Mouse (Mus musculus): Measurements from ENCODE around the gene Chrna10. TPM values are rescaled to one million over a fixed set of nuclear protein-coding genes. Genes with fewer than 3 reads are reported as not detected.

Chrna10 gene
- polyA plus RNA-seq, 1 experiment from 2014 or later, result 0.08 TPM

- no peak for ATAC-seq (replicated peaks; ENCODE audit: insufficient number of reproducible peaks, insufficient read depth, low FRiP score, low read depth)
- H3K4me2 ChIP-seq, result no peak overlapping the region
- peaks cover 69% of the 10 kb centered on the region for H3K36me3 ChIP-seq
- H3K4me3 ChIP-seq, result no peak overlapping the region
- H3K27ac ChIP-seq, result no peak overlapping the region
- no peaks in the 10 kb centered on the region for H3K27me3 ChIP-seq
- H3K4me1 ChIP-seq (replicated peaks), result no peaks in the 10 kb centered on the region
- H3K9me3 ChIP-seq (replicated peaks), result no peaks in the 10 kb centered on the region
- H3K9ac ChIP-seq, result no peak overlapping the region
- WGBS, result 84% methylated on average over 8 of the region's 8 CpGs
Measured at GRCm38 (mm10) chr7:102080311-102080710, 36.3 kb downstream of the Chrna10 start.

GRCm38 (mm10) chr7:102078517-102078916 lies 38.1 kb downstream of the Chrna10 start:
- WGBS, result 78% methylated on average over 7 of the region's 7 CpGs
- Histone ChIP-seq H3K9ac (no peak overlapping the region), H3K27ac (no peak overlapping the region), H3K4me2 (no peak overlapping the region), H3K4me1 (replicated peaks) (no peaks in the 10 kb centered on the region), H3K36me3 (peaks cover 83% of the 10 kb centered on the region), H3K9me3 (replicated peaks) (no peaks in the 10 kb centered on the region), H3K4me3 (no peak overlapping the region), H3K27me3 (no peaks in the 10 kb centered on the region)
- no peak for ATAC-seq (replicated peaks; ENCODE audit: insufficient number of reproducible peaks, insufficient read depth, low FRiP score, low read depth)

- no peaks in the 10 kb centered on the region for H3K9me3 ChIP-seq (replicated peaks)
- H3K4me2 ChIP-seq, result no peak overlapping the region
- 82% methylated on average over 7 of the region's 7 CpGs for WGBS
- no peaks in the 10 kb centered on the region for H3K4me1 ChIP-seq (replicated peaks)
- no peak overlapping the region for H3K9ac ChIP-seq
- H3K27ac ChIP-seq, result no peak overlapping the region
- H3K36me3 ChIP-seq, result peaks cover 84% of the 10 kb centered on the region
- no peaks in the 10 kb centered on the region for H3K27me3 ChIP-seq
- no peak overlapping the region for H3K4me3 ChIP-seq
- ATAC-seq (replicated peaks; ENCODE audit: insufficient number of reproducible peaks, insufficient read depth, low FRiP score, low read depth), result no peak
Measured at GRCm38 (mm10) chr7:102076714-102077296, 39.8 kb downstream of the Chrna10 start.

- ATAC-seq (replicated peaks; ENCODE audit: insufficient number of reproducible peaks, insufficient read depth, low FRiP score, low read depth), result no peak
- 66% methylated on average over 6 of the region's 6 CpGs for WGBS
- Histone ChIP-seq H3K27ac (peak overlapping the region; percentile 79; the same call in 1 of the 2 replicates), H3K36me3 (0 out of 2 replicates have a peak, but pooled peaks cover 3% of the 10 kb centered on the region), H3K9ac (peak overlapping the region; percentile 56), H3K4me2 (peak overlapping the region; percentile 73), H3K4me3 (peak overlapping the region; percentile 77), H3K9me3 (replicated peaks) (no peaks in the 10 kb centered on the region), H3K27me3 (no peaks in the 10 kb centered on the region), H3K4me1 (replicated peaks) (peaks cover 15% of the 10 kb centered on the region)
Measured at GRCm38 (mm10) chr7:102066363-102066762, 50.3 kb downstream of the Chrna10 start.

- Histone ChIP-seq H3K4me1 (replicated peaks) (peaks cover 15% of the 10 kb centered on the region), H3K27me3 (no peaks in the 10 kb centered on the region), H3K4me2 (peak within 1 kb of the TSS; percentile 73), H3K4me3 (peak within 1 kb of the TSS; percentile 77), H3K9me3 (replicated peaks) (no peaks in the 10 kb centered on the region), H3K36me3 (no peaks in the 10 kb centered on the region), H3K9ac (peak within 1 kb of the TSS; percentile 74), H3K27ac (peak within 1 kb of the TSS; percentile 79)
- peak; percentile 99 for ATAC-seq (replicated peaks; ENCODE audit: insufficient number of reproducible peaks, insufficient read depth, low FRiP score, low read depth)
- under 1% methylated on average over 56 of the region's 56 CpGs for WGBS
Measured at GRCm38 (mm10) chr7:102065046-102065891, 51.4 kb downstream of the Chrna10 start, which contains the start of the genes Rnf121, Xndc1 and Xntrpc. Gene Rnf121, minus strand, starts transcription at chr7:102065469. Gene Xndc1, plus strand, starts transcription at chr7:102065511. Gene Xntrpc, plus strand, starts transcription at chr7:102065713.

- Histone ChIP-seq H3K4me3 (peak overlapping the region; percentile 77), H3K27me3 (no peaks in the 10 kb centered on the region), H3K4me1 (replicated peaks) (peaks cover 15% of the 10 kb centered on the region), H3K9ac (peak overlapping the region; percentile 74), H3K27ac (peak overlapping the region; percentile 79), H3K4me2 (peak overlapping the region; percentile 73), H3K9me3 (replicated peaks) (no peaks in the 10 kb centered on the region), H3K36me3 (peaks cover under 1% of the 10 kb centered on the region; the same call in 1 of the 2 replicates)
- WGBS, result under 1% methylated on average over 9 of the region's 9 CpGs
- no peak for ATAC-seq (replicated peaks; ENCODE audit: insufficient number of reproducible peaks, insufficient read depth, low FRiP score, low read depth)
Measured at GRCm38 (mm10) chr7:102064655-102065045, 52.0 kb downstream of the Chrna10 start.

GRCm38 (mm10) chr7:102063891-102064290 lies 52.7 kb downstream of the Chrna10 start:
- peak overlapping the region; percentile 77 for H3K4me3 ChIP-seq
- 47% methylated on average over 9 of the region's 9 CpGs for WGBS
- peaks cover 7% of the 10 kb centered on the region; the same call in 1 of the 2 replicates for H3K36me3 ChIP-seq
- no peaks in the 10 kb centered on the region for H3K9me3 ChIP-seq (replicated peaks)
- peak overlapping the region; percentile 73 for H3K4me2 ChIP-seq
- no peak for ATAC-seq (replicated peaks; ENCODE audit: insufficient number of reproducible peaks, insufficient read depth, low FRiP score, low read depth)
- H3K9ac ChIP-seq, result no peak overlapping the region
- H3K27ac ChIP-seq, result no peak overlapping the region
- peaks cover 15% of the 10 kb centered on the region for H3K4me1 ChIP-seq (replicated peaks)
- no peaks in the 10 kb centered on the region for H3K27me3 ChIP-seq

GRCm38 (mm10) chr7:102062203-102062602 lies 54.4 kb downstream of the Chrna10 start:
- Histone ChIP-seq H3K9me3 (replicated peaks) (no peaks in the 10 kb centered on the region), H3K4me1 (replicated peaks) (peaks cover 19% of the 10 kb centered on the region), H3K9ac (no peak overlapping the region), H3K27me3 (no peaks in the 10 kb centered on the region), H3K36me3 (peaks cover 7% of the 10 kb centered on the region; the same call in 1 of the 2 replicates), H3K4me2 (no peak overlapping the region), H3K27ac (no peak overlapping the region), H3K4me3 (no peak overlapping the region)
- no peak for ATAC-seq (replicated peaks; ENCODE audit: insufficient number of reproducible peaks, insufficient read depth, low FRiP score, low read depth)
- WGBS, result 71% methylated on average over 1 of the region's 1 CpGs

GRCm38 (mm10) chr7:102061353-102061752 lies 55.3 kb downstream of the Chrna10 start:
- H3K27ac ChIP-seq, result no peak overlapping the region
- H3K4me3 ChIP-seq, result no peak overlapping the region
- no peaks in the 10 kb centered on the region for H3K27me3 ChIP-seq
- WGBS, result 70% methylated on average over 3 of the region's 3 CpGs
- no peak overlapping the region for H3K9ac ChIP-seq
- no peak overlapping the region for H3K4me2 ChIP-seq
- peaks cover 15% of the 10 kb centered on the region for H3K4me1 ChIP-seq (replicated peaks)
- H3K36me3 ChIP-seq, result peaks cover 11% of the 10 kb centered on the region; the same call in 1 of the 2 replicates
- H3K9me3 ChIP-seq (replicated peaks), result no peaks in the 10 kb centered on the region
- ATAC-seq (replicated peaks; ENCODE audit: insufficient number of reproducible peaks, insufficient read depth, low FRiP score, low read depth), result no peak

Measured in heart, embryonic 15.5 days (tissue).